Mouse (Mus musculus) embryonic fibroblast, embryonic 13.5 days (primary cell): ENCODE data around the gene Tjap1. TPM values are rescaled to one million over a fixed set of nuclear protein-coding genes. Genes with fewer than 3 reads are reported as not detected.

Experiments
- H3K27ac ChIP-seq: 2 replicates; pipeline ENCODE4 v1.5.1; 2012; ENCODE audit warnings: low read length, control low read depth, inconsistent platforms; ENCODE audit not compliant: insufficient read depth
- H3K4me1 ChIP-seq: 2 replicates; pipeline ENCODE4 v1.6.1; 2011; ENCODE audit warnings: low read length; ENCODE audit not compliant: control insufficient read depth, insufficient read depth
- H3K4me3 ChIP-seq: 2 replicates; pipeline ENCODE4 v1.5.1; 2011; ENCODE audit warnings: mild to moderate bottlenecking, control low read depth, low read length; ENCODE audit not compliant: insufficient read depth
- CTCF ChIP-seq: IDR thresholded peaks from 2 replicates; pipeline ENCODE4 v1.5.1; 2011; ENCODE audit warnings: mild to moderate bottlenecking, control low read depth, low read length, moderate library complexity, borderline replicate concordance; ENCODE audit not compliant: insufficient read depth
- POLR2A ChIP-seq: IDR thresholded peaks from 2 replicates; pipeline ENCODE4 v1.6.1; 2011; ENCODE audit warnings: low read depth, mild to moderate bottlenecking, control low read depth, low read length, moderate library complexity
- polyA plus RNA-seq: library from polyadenylated mRNA; stranded (reverse); fragments of >200 nt; gene quantifications from 2 replicates; pipeline ENCODE4 v1.2.4, GENCODE M21; 2011; ENCODE audit warnings: low read depth; ENCODE audit not compliant: missing spikeins, insufficient read length

Tjap1 gene
- polyA plus RNA-seq, 1 experiment = 63.2 TPM

- no peak overlapping the region for H3K27ac ChIP-seq
- H3K4me3 ChIP-seq = no peak overlapping the region
- H3K4me1 ChIP-seq = no peaks in the 10 kb centered on the region
- TF ChIP-seq CTCF (no peak), POLR2A (no peak)
Measured at GRCm38 (mm10) chr17:46241471-46241870, 41.4 kb downstream of the Tjap1 start.

DNA sequence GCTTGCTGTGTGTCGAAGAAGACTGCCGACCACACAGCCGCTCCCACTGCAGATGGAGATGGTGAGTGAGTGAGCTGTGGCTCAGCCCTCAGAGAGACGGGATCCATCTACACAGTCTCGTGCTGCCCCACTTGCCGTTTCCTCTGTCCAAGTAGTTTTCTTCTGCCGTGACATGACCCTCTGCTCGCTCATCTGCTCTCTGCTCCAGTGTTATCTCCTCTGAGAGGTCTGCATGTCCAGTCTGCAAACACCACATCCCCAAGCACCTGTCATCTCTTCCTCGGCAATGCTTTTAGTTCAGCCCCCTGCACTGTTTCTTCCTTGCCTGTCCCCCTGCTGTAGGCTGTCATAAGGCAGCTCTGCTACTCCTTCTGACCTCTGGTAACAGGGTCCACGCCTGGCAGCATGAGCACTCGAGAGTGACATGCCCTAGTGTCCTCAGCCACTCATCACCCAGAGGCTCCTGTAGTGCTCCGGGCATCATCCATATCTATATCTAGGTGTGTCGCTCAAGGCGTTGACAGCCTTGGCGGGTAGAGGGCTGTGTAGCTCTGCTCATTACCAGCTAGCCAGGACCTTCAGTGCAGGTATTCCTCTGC, 43.2 kb downstream of the Tjap1 start:
- TF ChIP-seq POLR2A (no peak), CTCF (no peak)
- Histone ChIP-seq H3K27ac (no peak overlapping the region), H3K4me3 (no peak overlapping the region), H3K4me1 (no peaks in the 10 kb centered on the region)

DNA sequence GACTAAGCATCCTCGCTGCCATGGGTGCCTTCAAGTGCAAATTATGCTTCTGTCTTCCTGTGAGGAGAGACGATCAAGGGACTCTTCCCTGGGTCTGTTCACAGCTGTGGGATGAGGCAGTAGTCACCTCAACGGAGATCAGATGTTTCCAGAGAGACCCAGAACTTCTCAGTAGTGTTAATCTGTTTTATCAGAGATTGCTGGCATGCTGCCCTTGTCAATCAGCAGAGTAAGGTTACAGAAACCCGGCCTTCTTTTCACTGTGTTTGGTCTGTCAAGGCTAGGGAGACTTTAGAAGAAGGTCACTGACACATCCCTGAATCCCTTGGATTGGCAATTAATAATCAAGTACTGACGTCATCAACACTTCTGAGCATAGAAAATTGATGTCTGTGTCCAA, 45.3 kb downstream of the Tjap1 start:
- Histone ChIP-seq H3K4me3 (no peak overlapping the region), H3K4me1 (no peaks in the 10 kb centered on the region), H3K27ac (no peak overlapping the region)
- TF ChIP-seq POLR2A (no peak), CTCF (no peak)

GRCm38 (mm10) chr17:46237079-46237478, 45.7 kb downstream of the Tjap1 start:
- TF ChIP-seq CTCF = no peak
- no peak for TF ChIP-seq POLR2A
- no peaks in the 10 kb centered on the region for H3K4me1 ChIP-seq
- H3K4me3 ChIP-seq = no peak overlapping the region
- no peak overlapping the region for H3K27ac ChIP-seq

DNA sequence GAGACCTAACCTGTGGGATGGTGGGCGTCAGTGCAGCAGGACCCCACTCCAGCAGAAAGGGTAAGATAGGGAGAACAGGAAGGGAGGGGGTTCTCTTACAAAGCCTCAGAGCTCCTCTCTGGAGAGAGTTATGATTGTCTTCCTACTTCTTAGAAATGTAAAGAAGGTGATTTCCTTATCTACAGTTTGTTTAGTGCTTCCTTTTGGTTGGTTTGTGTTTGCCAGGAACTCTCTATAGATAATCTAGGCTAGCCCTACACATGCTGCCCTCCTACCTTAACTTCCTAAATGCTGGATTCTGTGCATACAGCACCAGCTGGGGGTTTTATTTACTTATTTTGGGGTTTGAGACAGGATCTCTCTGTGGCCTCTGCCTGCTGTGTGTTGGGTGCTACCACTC, 46.8 kb downstream of the Tjap1 start:
- H3K27ac ChIP-seq = no peak overlapping the region
- no peak overlapping the region for H3K4me3 ChIP-seq
- H3K4me1 ChIP-seq = no peaks in the 10 kb centered on the region
- TF ChIP-seq POLR2A (no peak), CTCF (no peak)

DNA sequence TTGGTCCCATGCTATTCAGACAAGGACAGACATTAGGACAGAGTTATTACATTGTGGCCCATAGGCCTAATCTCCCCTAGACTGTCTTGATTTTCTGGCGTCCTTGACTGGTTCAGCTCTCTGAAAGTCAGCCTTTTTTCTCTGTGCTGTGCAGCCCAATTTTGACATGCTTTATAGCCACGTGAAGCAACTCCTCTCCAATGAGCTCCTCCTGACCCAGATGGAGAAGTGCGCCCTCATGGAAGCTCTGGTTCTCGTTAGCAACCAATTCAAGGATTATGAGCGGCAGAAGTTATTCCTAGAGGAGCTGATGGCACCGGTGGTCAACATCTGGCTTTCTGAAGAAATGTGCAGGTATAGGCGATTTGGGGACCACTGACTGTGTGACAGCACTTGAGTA, 55.2 kb downstream of the Tjap1 start:
- Histone ChIP-seq H3K27ac (no peak overlapping the region), H3K4me1 (no peaks in the 10 kb centered on the region), H3K4me3 (no peak overlapping the region)
- TF ChIP-seq CTCF (no peak), POLR2A (no peak)

- Histone ChIP-seq H3K4me3 (no peak overlapping the region), H3K4me1 (no peaks in the 10 kb centered on the region), H3K27ac (no peak overlapping the region)
- no peak for TF ChIP-seq CTCF
- no peak for TF ChIP-seq POLR2A
Measured at GRCm38 (mm10) chr17:46221601-46222000, 61.2 kb downstream of the Tjap1 start.

- H3K4me1 ChIP-seq = no peaks in the 10 kb centered on the region
- TF ChIP-seq POLR2A (no peak), CTCF (no peak)
- no peak overlapping the region for H3K27ac ChIP-seq
- H3K4me3 ChIP-seq = no peak overlapping the region
Measured at GRCm38 (mm10) chr17:46210550-46210949, 72.3 kb downstream of the Tjap1 start.

Other genes starting within 250 kb of the Tjap1 start
- gene Mrps18a, start 172.0 kb downstream of the Tjap1 start, polyA plus RNA-seq = 47.2 and 57.4 TPM in 2 replicates
- 1.6 and 3.4 TPM in 2 replicates for gene Rsph9, start 138.8 kb downstream of the Tjap1 start, polyA plus RNA-seq
- 14.5 and 15.3 TPM in 2 replicates for gene Mad2l1bp, start 129.5 kb downstream of the Tjap1 start, polyA plus RNA-seq
- gene Gtpbp2, start 122.0 kb downstream of the Tjap1 start, polyA plus RNA-seq = 46.1 and 61.2 TPM in 2 replicates
- 22.7 and 22.9 TPM in 2 replicates for gene Polh, start 80.4 kb downstream of the Tjap1 start, polyA plus RNA-seq
- gene Xpo5, start 80.2 kb downstream of the Tjap1 start, polyA plus RNA-seq = 55.2 and 58.0 TPM in 2 replicates
- gene Polr1c, start 35.0 kb downstream of the Tjap1 start, polyA plus RNA-seq = 61.1 and 63.6 TPM in 2 replicates
- gene Yipf3, start 34.9 kb downstream of the Tjap1 start, polyA plus RNA-seq = 114 and 133 TPM in 2 replicates
- 1.6 and 3.5 TPM in 2 replicates for gene Lrrc73, start 29.5 kb downstream of the Tjap1 start, polyA plus RNA-seq
- 2.6 and 3.3 TPM in 2 replicates for gene Dlk2, start 14.4 kb upstream of the Tjap1 start, polyA plus RNA-seq
- 3.5 and 3.9 TPM in 2 replicates for gene Abcc10, start 45.3 kb upstream of the Tjap1 start, polyA plus RNA-seq
- gene Zfp318, start 100.7 kb upstream of the Tjap1 start, polyA plus RNA-seq = 24.1 and 32.6 TPM in 2 replicates
- not detected in 2 replicates for gene Crip3, start 145.9 kb upstream of the Tjap1 start, polyA plus RNA-seq
- gene Slc22a7, start 155.4 kb upstream of the Tjap1 start, polyA plus RNA-seq = not detected in 2 replicates
- 0.27 and 0.35 TPM in 2 replicates for gene Ttbk1, start 204.6 kb upstream of the Tjap1 start, polyA plus RNA-seq
- gene Dnph1, start 213.7 kb upstream of the Tjap1 start, polyA plus RNA-seq = 7.2 and 9.9 TPM in 2 replicates